Comparison of ENCODE assay signal across 18 mouse cellular contexts in genomic region chr16:93929370-93930032, GRCm38 (mm10). TPM values are rescaled to one million over a fixed set of nuclear protein-coding genes. Genes with fewer than 3 reads are reported as not detected.
DNase-seq lines count a peak whose midpoint lies in the region; ATAC-seq lines count a peak whose summit lies in the region.
"Had no signal": no experiment of that assay in that cellular context is flagged by ENCODE, and none has a peak within 500 bp of the region (broad histone marks: within the 10 kb centered on the region; RNA-seq: fewer than 3 reads in every experiment).

No protein-coding gene starts in this region.

- 78% methylated on average over 17 of the region's 17 CpGs for WGBS in liver, embryonic 11.5 days
- WGBS in liver, embryonic 13.5 days (ENCODE audit: insufficient replicate concordance) = 64% methylated on average over 17 of the region's 17 CpGs
- 71% methylated on average over 17 of the region's 17 CpGs for WGBS in liver, embryonic 16.5 days (ENCODE audit: insufficient replicate concordance)

- no peaks in the 10 kb centered on the region for H3K36me3 ChIP-seq in liver, embryonic 11.5 days (ENCODE audit: control insufficient read depth, insufficient read depth, low read length)
- H3K36me3 ChIP-seq in liver, embryonic 13.5 days = no peaks in the 10 kb centered on the region
- no peaks in the 10 kb centered on the region for H3K36me3 ChIP-seq in liver, embryonic 16.5 days (ENCODE audit: control insufficient read depth, insufficient read depth)
- H3K36me3 ChIP-seq: embryonic facial prominence, embryonic 10.5 days; forebrain, embryonic 15.5 days; heart, embryonic 10.5 days; hindbrain, embryonic 12.5 days had no signal

- H3K4me2 ChIP-seq in liver, embryonic 11.5 days = no peak overlapping the region
- H3K4me2 ChIP-seq in liver, embryonic 13.5 days = no peak overlapping the region
- peak overlapping the region; percentile 32 for H3K4me2 ChIP-seq in liver, embryonic 16.5 days (ENCODE audit: low read depth, low read length)
- H3K4me2 ChIP-seq: forebrain, embryonic 15.5 days; hindbrain, embryonic 12.5 days had no signal

- no peak overlapping the region for H3K9ac ChIP-seq in liver, embryonic 11.5 days (ENCODE audit: low read depth, low read length)
- no peak overlapping the region for H3K9ac ChIP-seq in liver, embryonic 13.5 days
- 0 out of 2 replicates have a peak overlapping the region, but pooled peaks have one; percentile 12 for H3K9ac ChIP-seq in liver, embryonic 16.5 days (ENCODE audit: low read depth, low read length)
- H3K9ac ChIP-seq: forebrain, embryonic 15.5 days; hindbrain, embryonic 12.5 days had no signal

- no peak for ATAC-seq in liver, embryonic 11.5 days (replicated peaks; ENCODE audit: low FRiP score)
- ATAC-seq in liver, embryonic 13.5 days (ENCODE audit: low read depth) = peak; percentile 64
- peak; percentile 84 for ATAC-seq in liver, embryonic 16.5 days (ENCODE audit: low read depth)
- ATAC-seq: forebrain, embryonic 15.5 days had no signal

- no peaks in the 10 kb centered on the region for H3K4me1 ChIP-seq in liver, embryonic 11.5 days (replicated peaks; ENCODE audit: control insufficient read depth, insufficient read depth, low read length)
- peaks cover 1% of the 10 kb centered on the region; the same call in 1 of the 2 replicates for H3K4me1 ChIP-seq in liver, embryonic 13.5 days (replicated peaks)
- no peaks in the 10 kb centered on the region; the same call in 1 of the 2 replicates for H3K4me1 ChIP-seq in liver, embryonic 16.5 days (ENCODE audit: control insufficient read depth, low read depth, low read length)
- H3K4me1 ChIP-seq: forebrain, embryonic 15.5 days; heart, embryonic 10.5 days; hindbrain, embryonic 12.5 days had no signal

- peaks cover 6% of the 10 kb centered on the region for H3K27me3 ChIP-seq in liver, embryonic 11.5 days (replicated peaks; ENCODE audit: control insufficient read depth, insufficient read depth, low read length)
- H3K27me3 ChIP-seq in liver, embryonic 13.5 days = peaks cover 18% of the 10 kb centered on the region
- 0 out of 2 replicates have a peak, but pooled peaks cover 3% of the 10 kb centered on the region for H3K27me3 ChIP-seq in liver, embryonic 16.5 days (ENCODE audit: control insufficient read depth, insufficient read depth, low read depth, low read length)
- H3K27me3 ChIP-seq: forebrain, embryonic 15.5 days had no signal

- H3K9me3 ChIP-seq in liver, embryonic 11.5 days (ENCODE audit: control insufficient read depth, low read length) = no peaks in the 10 kb centered on the region
- H3K9me3 ChIP-seq in liver, embryonic 13.5 days (replicated peaks) = no peaks in the 10 kb centered on the region
- H3K9me3 ChIP-seq in liver, embryonic 16.5 days (replicated peaks; ENCODE audit: control insufficient read depth, low read length) = no peaks in the 10 kb centered on the region
- H3K9me3 ChIP-seq: embryonic facial prominence, embryonic 10.5 days; forebrain, embryonic 15.5 days; heart, embryonic 10.5 days; hindbrain, embryonic 12.5 days had no signal

- peak; percentile 39 for DNase-seq in liver
- no peak for DNase-seq in liver, embryonic 11.5 days (ENCODE audit: low spot score)
- DNase-seq in liver, embryonic 13.5 days = no peak
- no peak for DNase-seq in cerebellum, postnatal 4 days (ENCODE audit: low spot score in 2 of 2)
- DNase-seq in ovary, postnatal 10 days (ENCODE audit: low spot score) = no peak
- DNase-seq: adrenal gland, adult 2 months; adrenal gland, postnatal 25 days; cerebellum, adult 18-20 months; cerebellum, adult 9-11 months; cerebellum, postnatal 36 days; heart, adult 18-20 months; heart, postnatal 10 days; heart, postnatal 4 days had no signal

- no peak overlapping the region for H3K4me3 ChIP-seq in liver, embryonic 11.5 days (ENCODE audit: low read depth, low read length)
- H3K4me3 ChIP-seq in liver, embryonic 13.5 days (replicated peaks) = no peak overlapping the region
- H3K4me3 ChIP-seq in liver, embryonic 16.5 days (ENCODE audit: low read depth, low read length) = peak overlapping the region; percentile 27
- H3K4me3 ChIP-seq: embryonic facial prominence, embryonic 10.5 days; forebrain, embryonic 15.5 days; heart, embryonic 10.5 days; hindbrain, embryonic 12.5 days had no signal

- H3K27ac ChIP-seq in liver, embryonic 11.5 days (ENCODE audit: low read depth, low read length) = no peak overlapping the region
- no peak overlapping the region; the same call in 1 of the 2 replicates for H3K27ac ChIP-seq in liver, embryonic 13.5 days
- H3K27ac ChIP-seq in liver, embryonic 16.5 days (ENCODE audit: low read length) = peak overlapping the region; percentile 63
- H3K27ac ChIP-seq: embryonic facial prominence, embryonic 10.5 days; forebrain, embryonic 15.5 days; heart, embryonic 10.5 days; hindbrain, embryonic 12.5 days had no signal

RNA-seq across cellular contexts. Expression of gene Chaf1b, which starts 45.8 kb away (rescaled TPM):
- 86.3 and 96.0 TPM in 2 replicates for polyA plus RNA-seq in liver, embryonic 11.5 days (2014; fragmentation: Nextera tagmentation; extraction: Ambion mirVana)
- polyA plus RNA-seq in liver, embryonic 13.5 days (2015; fragmentation: Nextera tagmentation; extraction: Ambion mirVana) = 58.1 and 65.6 TPM in 2 replicates
- polyA plus RNA-seq in liver, embryonic 16.5 days (2015; fragmentation: Nextera tagmentation; extraction: Ambion mirVana) = 30.0 and 32.0 TPM in 2 replicates
